Mouse (Mus musculus) MEL-GATA-1-ER (cell line): ENCODE results near the gene Tnpo3.

Experiments used
- DNase-seq: peaks from one replicate; pipeline ENCODE4 v3.0.0-alpha.2; 2012; ENCODE audit warnings: low read depth; ENCODE audit errors: extremely low read depth

Tnpo3 gene

DNA sequence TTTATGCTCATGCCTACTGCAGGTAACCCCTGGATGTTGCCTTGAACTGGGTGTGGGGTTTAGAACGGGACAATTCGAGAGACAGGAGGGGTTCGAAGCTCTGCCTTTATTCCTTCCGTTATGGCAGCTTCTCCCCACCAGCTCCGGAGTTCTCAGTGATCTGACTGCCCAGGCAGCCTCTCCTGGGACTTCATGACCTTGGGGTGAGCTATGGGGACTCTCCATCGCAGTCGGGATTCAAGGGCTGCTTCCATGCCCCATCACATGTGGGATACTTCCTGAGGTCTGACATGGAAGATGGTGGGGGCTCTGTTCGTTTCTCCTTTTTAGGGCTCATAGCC lies 81.6 kb downstream of the Tnpo3 start:
- DNase-seq, result no peak

DNA sequence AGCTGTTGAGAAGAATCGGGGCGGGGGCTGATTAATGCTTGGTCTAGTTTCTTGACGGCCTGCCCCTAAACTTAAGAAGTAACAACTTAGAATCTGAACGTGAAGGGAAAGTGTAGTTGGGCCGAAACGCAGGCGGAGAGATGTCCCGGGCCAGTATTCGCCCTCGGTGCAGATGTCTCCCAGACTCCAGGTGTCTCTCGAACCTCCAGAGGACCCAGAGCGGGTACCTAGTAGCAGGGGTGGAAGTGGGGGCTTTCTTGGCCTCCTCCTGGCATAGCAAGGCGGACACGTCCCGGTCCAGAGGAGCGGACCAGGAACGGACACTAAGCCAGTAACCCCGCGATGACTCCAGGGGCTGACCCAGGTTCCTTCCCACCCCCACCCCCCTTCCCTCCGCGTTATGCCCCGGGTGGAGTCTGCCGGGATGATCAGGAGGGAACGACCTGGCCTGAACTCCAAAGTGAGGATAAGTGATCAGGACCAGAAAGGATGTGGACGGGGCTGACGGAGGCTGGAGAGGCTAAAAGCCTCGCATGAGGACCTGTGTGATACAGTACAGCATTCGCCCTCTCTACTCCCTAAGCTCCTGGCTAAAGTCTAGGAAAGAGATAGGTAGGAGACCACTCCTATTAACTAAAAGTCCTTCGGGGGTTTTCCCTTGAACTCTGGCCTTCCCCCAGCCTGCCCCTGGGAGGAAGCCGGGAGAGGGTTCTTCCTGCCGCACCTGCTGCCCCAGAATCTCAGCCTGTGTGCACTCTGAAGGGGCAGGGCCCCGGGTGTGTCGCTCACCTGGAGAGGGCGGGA lies 82.1 kb downstream of the Tnpo3 start:
- DNase-seq, result no peak

DNA sequence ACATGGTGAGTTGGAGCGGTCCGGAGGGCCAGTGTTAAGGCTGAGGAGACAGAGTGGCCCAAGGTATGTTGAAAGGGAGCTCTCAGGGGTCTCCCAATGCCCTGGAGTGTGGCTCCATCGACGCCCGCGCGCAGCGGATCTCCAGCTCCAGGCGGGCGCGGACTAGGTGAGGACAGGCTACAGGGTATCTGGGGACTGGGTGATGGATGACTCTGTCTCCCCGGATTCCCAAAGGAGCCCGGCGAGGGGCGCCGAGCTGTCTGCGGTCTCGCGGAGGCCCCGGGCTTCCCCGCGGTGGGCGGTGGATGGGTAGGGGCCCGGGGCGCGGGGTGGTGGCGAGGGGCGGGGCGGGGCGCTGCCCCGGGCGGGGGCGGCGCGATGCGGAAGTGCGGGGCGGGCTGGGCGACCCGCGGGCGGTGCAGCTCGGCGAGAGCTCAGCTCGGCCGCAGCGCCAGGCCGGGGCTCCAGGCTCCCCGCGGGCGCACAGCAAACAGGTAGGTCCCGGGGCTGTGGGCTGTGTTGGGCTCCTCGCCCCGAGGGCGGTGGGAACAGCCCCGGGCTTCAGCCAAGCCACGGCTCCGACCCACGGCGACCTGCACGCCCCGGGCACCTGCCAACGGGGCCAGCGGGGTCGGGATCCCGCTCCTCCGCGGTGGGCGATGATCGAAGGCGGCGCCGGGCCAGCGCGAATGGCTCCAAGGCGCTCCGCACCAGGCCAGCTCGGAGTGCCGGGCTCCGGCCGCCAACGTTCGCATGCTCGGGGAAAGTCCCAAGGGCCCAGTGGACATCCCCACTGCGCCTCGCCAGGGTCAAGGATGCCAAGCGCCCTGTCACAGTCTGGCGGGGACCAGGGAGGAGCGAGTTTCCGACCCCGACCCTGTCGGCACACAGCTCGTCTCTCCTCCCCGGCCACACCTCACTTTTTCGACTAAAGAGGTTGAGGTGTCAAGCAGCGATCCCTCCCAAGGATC lies 83.1 kb downstream of the Tnpo3 start, which contains the start of gene Irf5:
TSS of gene Irf5 (plus strand) at position 345 of the 971 bp plus-strand sequence.
- no peak for DNase-seq

DNA sequence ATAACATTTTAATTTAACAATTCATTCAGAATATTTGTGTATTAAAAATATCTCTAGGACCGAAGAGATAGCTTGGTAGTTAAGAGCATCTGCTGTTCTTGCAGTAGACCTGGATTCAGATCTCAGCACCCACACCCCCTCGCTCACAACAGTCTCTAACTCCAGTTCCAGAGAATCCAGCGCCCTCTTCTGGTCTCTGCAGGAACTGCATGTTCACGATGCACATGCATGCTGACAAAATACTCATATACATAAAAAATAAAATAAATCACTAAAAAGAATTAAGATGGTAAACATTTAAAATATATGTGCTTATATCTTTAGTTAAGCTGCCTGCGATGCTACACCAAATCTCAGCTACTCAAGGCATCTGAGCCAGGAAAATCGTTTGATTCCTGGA lies 84.4 kb downstream of the Tnpo3 start:
- no peak for DNase-seq

DNA sequence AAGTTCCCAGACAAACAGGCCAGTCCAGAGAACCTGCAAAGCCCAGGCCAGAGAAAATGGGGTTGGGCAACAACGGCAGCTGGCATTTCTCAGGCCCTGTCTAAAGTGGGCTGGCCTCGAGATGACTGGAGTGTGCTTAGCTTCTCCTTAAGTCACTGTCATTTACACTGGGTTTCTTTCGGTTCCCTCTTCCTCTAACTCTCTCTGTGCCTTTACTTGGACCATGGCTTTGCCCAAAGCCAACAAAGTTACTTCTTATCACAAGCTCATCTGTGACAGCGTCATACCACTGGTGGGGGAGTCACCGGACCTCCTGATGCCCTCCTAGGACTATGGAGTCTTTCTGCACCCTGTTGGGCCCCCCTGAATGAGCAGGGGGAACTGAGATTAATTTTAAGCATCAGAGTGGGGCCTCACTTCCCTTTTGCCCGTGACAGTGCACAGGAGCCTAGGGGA lies 85.6 kb downstream of the Tnpo3 start:
- DNase-seq, result no peak

DNA sequence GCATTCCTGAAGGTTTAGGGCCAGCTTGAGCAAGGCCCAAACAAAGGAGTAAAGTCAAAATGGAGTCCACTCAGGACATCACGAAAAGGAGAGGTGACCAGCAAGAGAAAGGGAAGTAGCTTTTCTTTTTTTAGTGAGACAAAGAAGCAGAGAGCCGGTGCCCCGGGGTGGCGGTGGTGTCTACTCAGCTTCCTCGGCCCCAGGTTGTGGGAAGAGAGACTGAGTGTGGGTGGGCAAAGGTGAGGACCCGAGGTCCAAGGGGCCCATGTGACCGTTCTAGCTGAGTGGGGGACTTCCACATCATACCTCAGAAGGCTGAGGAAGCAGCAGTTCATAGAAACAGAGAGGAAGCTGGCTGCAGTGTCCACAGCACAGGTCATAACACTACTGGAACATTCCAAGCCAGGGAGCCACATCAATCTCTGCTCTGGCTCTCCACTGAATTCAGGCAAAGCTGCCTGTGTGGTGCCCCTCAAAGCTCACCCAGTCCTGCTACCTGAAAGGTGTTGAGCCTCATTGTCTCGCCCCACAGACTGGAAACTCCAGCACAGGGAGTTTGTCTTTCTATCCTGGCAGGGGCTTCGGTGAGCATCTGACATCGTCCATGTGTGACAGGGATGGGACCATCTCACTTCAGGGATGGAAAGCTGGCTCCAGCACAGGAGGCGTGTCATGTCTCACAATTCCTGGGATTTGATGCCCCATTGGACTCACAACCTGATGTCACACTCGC lies 86.2 kb downstream of the Tnpo3 start:
- no peak for DNase-seq

DNA sequence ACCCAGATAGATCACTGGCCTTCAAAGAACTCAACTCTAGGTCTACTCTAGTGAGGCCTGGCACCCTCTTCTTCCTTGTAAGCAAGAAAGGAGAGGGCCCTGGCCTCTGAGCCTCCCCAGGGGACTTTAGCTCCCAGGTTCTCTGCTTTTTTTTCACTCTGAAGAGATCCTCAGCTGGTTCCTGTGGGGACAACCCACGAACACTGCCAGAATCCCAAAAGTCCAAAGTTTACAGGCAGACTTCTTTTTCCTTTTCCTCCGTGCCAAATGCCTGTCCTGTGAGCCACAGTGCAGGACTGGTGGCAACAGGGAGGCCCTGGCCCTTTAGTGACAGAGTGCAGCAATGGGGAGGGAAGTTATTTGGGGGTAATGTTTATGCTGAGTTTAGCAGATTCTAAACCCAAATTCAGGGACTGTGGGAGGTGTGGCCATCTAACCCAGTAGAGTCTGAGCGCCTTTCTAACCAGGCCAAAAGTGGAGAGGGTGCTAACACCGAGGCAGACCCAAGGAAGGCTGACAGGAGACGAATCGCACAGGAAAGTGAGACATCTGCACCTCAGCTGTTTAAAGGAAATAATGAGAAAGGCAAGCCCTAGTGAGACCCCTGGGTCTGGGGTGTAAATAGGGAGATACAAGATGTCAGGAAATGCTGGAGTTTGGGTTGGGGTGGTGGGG lies 86.9 kb downstream of the Tnpo3 start:
- no peak for DNase-seq

DNA sequence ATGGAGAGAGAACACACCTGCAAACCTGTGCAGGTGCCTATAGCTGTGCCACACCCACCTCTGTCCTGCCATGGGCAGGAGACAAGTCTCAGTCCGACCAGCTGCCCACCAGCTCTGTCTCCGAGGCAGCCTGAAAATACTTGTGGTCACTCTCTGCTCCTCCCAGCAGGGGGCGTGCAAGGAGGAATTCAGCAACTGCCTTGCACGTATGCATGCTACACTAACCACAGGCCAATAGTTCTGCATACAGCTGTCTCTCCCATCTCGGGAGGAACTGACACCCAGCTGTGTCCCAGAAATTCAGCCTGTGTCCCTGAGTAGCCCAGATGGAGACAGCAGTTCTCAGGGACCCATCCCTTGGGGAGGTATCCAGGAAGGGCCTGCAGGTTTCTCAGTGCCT lies 92.5 kb downstream of the Tnpo3 start:
- DNase-seq, result peak; percentile 68

DNA sequence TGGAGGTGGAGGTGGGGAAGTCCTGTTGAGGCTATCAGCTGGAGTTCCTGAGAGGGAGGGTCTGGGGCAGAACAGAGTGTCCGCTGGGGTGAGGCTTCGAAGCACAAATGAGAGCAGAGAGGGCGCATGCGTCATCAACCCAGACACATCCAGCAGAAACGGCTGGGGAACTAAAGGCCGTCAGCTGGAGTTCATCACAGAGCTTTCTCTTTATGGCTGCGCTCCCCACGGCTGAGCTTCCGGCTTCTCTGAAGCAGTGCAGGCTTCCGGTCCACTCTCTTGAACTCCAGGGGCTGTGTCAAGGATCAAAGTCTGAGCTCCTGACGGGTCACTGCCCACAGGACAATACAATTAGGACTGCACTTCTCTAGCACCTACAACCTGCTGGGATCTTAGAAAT lies 96.4 kb downstream of the Tnpo3 start:
- DNase-seq, result no peak

DNA sequence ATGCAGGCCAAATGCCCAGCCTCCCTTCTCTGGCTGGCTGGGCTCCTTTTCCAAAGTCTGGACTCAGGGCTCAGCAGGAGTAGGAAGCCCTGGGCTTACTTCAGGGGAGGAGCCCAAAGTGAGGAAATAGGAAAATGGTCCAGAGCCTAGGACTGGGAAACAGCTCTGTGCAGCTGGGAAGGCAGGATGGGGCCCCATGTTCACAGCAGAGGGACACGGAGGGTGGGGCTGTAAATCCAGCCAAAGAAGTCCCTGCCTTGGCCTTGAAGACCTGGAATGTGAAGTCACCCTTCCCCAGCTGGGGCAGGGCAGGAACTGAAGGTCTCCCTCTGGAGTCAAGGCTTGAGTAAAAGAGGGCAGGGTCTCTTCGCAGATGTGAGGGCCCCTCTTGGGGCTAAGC lies 100.6 kb downstream of the Tnpo3 start:
- DNase-seq, result no peak

DNA sequence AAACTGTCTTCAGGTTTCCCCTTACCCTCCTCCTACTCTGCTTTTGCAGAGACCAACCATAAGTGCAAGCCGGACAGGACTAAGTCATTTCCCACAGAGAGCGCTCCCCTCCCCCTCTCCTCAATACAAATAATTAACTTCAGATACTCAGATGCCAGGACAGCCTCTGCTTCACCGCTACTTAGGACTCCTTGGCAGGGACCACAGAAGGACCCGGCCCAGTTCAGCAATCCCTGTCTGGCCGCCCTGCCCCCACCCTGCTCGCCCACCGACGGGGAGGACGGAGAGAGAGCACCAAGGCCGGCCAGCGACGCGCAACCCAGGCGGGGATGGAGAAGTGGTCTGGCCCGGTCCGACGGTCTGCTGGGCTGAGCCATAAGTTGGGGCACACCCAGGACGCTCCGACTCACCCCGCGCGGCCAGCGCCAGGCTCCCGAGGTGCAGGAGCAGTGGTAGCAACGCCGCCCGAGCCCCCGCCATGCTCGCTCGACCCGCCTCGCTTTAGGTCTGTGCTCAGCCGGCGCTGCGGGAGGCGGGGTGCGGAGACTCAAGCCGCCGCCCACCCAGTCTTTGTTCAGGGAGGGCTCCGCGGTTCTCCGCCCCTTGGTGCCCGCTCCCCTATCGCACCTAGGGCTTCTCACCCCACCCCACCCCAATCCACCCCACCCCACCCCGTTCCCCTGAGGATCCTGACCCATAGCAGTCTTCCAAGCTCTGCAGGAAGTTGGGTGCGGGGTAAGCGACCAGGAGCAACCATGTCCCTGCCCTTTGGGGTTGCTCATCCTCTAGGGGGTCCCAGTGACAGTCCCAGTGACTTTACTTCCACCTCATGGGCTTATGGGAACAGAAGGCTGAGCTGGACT lies 102.0 kb downstream of the Tnpo3 start, which contains the start of gene Kcp:
TSS of gene Kcp (minus strand) at position 506 of the 863 bp plus-strand sequence.
- DNase-seq, result no peak

DNA sequence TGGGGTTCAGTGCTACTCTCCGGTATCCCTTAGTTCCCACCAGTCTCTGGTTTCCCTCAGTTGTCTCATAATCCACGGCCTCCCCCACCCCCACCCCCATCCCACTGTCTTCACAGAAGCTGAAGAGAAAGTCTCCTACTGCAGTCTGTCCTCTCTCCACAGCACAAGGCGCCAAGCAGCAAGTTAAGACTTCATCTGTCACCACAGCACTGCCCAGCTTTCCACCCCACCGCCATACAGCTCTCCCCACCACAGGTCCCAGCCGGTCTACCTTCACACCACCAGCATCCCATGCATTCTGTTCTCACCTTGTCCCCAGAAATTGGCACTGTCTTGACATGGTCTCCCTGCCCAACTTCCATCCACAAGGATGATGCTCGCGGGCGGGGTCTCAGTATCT lies 102.9 kb downstream of the Tnpo3 start:
- DNase-seq, result no peak

DNA sequence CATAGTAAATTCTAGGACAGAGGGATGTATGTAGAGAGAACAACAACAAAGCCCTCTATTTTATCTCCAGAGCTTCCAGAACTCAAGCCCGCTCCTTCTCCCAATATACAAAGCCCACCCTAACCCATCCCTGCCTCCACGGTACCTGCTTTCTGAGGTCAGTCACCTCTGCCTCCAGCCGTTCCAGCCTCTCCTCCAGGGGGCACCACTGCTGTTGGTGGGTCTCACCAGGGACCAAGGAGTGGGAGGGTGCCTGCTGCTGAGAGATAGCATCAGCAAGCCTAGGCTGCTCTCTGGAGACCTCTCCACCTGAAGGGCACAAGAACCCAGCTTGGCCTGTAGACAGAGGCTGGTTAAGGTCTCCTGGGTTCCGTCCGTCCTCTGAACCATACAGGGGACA lies 104.2 kb downstream of the Tnpo3 start:
- no peak for DNase-seq

DNA sequence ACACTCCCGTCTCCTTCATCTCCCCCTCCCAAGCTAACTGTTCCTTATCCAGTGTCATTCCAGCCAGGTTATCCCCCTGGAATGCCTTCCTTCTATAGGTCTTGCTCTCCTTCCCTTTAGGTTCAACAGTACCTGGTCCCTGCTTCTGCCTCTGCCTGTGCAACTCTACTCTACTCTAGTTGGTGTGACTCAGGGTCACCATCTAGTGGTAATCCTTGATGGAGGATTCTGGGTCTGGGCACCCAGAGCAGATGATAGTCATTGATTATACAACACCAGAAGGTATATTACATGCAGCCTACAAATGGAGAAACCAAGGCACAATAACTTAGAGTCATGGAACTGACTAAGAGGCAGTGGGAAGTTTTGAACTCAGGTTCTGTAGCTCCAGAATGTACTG lies 108.1 kb downstream of the Tnpo3 start:
- DNase-seq, result no peak

DNA sequence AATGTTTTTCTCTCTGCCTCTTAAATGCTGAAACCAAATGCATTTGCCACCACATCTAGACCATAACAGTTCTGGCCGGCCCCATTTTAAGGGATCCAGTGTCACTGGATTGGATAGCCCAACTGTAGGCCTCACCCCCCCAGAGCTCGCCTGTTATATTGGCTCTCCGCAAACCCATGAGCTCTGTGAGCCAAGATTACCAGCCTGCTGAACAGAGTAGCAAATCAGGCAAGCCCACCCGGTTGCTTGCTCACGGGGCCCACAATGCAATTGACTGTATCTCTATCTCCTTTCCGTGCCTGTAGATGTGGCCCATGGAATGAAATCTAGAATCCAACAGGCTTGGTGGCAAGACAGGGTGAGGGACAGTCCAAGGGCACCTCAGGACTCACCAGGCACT lies 108.9 kb downstream of the Tnpo3 start:
- peak; percentile 59 for DNase-seq

DNA sequence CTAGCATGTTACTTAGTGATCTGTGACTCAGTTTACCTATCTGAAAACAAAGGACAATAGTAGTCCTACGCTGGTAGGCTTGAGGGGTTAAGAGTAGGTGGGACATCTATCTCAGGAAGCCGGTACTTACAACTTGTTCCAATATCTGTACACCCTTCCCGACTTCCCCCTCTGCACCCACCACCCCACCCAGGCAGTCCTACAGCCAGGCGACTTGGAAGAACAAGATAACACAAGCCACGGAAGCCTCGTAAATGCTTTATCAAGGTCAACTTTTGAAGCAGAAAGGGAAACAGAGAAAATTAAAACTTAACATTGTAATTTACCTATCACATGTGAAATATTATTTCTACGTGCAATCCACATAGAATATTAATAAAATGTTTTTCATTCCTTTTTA lies 109.5 kb downstream of the Tnpo3 start:
- DNase-seq, result peak; percentile 83

DNA sequence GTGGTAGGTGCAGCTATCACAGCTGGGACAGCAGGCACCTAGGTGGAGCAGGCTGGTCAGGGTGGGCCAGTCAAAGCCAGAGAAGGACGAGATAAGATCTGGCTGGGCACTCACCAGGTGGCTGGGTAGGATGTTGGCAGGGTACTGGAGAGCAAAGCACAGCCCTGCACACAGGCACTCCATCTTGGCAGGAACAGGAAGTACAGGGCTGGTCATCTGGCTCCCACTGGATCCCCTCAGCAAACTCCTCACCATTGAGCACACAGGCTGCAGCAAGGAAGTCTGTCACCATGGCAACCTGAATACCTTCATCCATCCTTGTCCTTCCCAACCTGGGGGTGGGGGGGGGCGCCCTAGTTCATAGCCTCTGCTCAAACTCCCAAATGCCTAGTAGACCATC lies 111.9 kb downstream of the Tnpo3 start:
- no peak for DNase-seq

DNA sequence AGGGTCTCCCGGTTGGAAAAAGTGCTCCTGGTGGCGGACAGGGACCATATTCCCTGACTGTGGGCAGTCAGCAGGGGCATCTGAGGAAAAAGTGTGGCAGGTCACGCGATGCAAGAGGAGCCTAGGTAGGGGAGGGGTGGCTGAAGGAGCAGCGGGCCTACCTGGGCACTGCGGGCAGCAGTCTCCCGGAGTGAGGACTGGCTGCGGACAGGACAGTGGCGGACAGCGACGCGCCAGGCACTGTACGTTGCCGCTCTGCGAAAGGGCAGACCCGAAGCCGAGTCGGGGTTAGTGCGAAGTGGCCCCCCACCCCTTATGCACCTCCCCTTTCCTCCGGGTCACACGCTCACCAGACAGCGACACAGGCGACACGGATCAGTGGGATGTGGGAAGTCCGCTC lies 113.4 kb downstream of the Tnpo3 start:
- no peak for DNase-seq

DNA sequence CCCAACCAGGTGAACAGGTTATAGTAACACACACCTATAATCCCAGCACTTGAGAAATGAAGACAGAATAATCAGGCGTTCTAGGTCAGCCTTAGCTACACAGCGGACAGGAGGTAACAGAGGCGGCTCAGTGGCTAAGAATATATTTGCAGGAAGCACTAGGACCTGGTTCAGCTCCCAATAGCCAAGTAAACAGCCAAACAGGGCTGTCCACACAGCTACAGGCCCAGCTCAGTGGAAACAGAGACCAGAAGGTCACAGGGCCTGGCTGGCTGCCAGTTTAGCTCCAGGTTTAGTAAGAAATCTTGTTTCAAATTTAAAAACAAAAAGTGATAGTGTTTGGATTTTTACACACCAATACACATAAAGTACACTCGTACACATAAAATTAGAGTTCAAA lies 115.6 kb downstream of the Tnpo3 start:
- DNase-seq, result no peak
